10 mouse cellular contexts compared by ENCODE assay signal in the genomic region with DNA sequence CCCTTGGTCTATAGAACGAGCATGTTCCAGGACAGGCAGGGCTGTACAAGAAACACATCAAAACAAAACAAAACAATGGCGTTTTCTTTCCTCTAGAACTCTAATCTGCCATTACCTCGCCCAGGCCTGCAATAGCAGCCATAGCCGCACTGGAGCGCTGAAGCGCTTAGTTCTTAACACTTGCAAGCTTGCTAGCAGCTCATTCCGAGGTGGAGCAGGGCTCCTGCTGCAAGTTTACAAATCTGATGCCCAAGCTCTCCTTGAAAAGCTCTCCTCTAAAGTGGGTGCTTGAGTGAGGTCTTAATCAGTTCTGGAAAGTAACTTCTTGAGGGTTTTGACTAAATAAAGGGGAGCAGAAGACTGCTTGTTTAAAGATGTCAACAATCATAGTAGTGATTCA.
A peak's percentile ranks its signal among the peaks of the same experiment; 100 is the strongest.
DNase-seq lines count a peak whose midpoint lies in the region; ATAC-seq and TF ChIP-seq lines count a peak whose summit lies in the region.
"Had no signal": no experiment of that assay in that cellular context is flagged by ENCODE, and none has a peak within 500 bp of the region (broad histone marks: within the 10 kb centered on the region; RNA-seq: fewer than 3 reads in every experiment).

No protein-coding gene starts in this region.

- intact Hi-C loops in left cerebral cortex, adult 2 months (cut with DNase I), result no loop called here

- H3K27me3 ChIP-seq in lung, embryonic 14.5 days (ENCODE audit: insufficient read depth, low read length), result no peaks in the 10 kb centered on the region
- H3K27me3 ChIP-seq: embryonic facial prominence, embryonic 13.5 days; neural tube, embryonic 13.5 days had no signal

- H3K4me3 ChIP-seq in left cerebral cortex, adult 2 months, result no peak overlapping the region
- no peak overlapping the region for H3K4me3 ChIP-seq in lung, embryonic 14.5 days (ENCODE audit: low read depth, low read length)
- H3K4me3 ChIP-seq: embryonic facial prominence, embryonic 13.5 days; neural tube, embryonic 13.5 days had no signal

- H3K9ac ChIP-seq in lung, embryonic 14.5 days, result no peak overlapping the region
- H3K9ac ChIP-seq: embryonic facial prominence, embryonic 13.5 days; neural tube, embryonic 13.5 days had no signal

- ATAC-seq in lung, embryonic 14.5 days (ENCODE audit: insufficient read depth), result no peak

- peak; percentile 65 for TF ChIP-seq CTCF in left cerebral cortex, adult 2 months (IDR thresholded peaks at IDR 0.05)
- peak; percentile 58 for TF ChIP-seq CTCF in lung, embryonic 14.5 days (IDR thresholded peaks at IDR 0.05; ENCODE audit: low read depth)

- DNase-seq in embryo, embryonic 10 days (ENCODE audit: low spot score), result peak; percentile 15
- no peak for DNase-seq in embryo, embryonic 9.5 days (ENCODE audit: extremely low spot score)
- peak in 1 of 2 experiments; percentile 43 for DNase-seq in left cerebral cortex, adult 2 months (ENCODE audit: extremely low spot score in 1 of 2, low spot score in 2 of 2)
- no peak for DNase-seq in left cerebral cortex, adult 8-10 months (ENCODE audit: low spot score in 2 of 2)
- DNase-seq in fibroblast of lung, adult 2 months (ENCODE audit: low read depth), result peak; percentile 29
- peak; percentile 72 for DNase-seq in lung, embryonic 14.5 days
- no peak for DNase-seq in ovary, postnatal 14 days (ENCODE audit: low spot score)
- no peak for DNase-seq in ovary, postnatal 10 days (ENCODE audit: low spot score)

- no peaks in the 10 kb centered on the region for H3K36me3 ChIP-seq in lung, embryonic 14.5 days (ENCODE audit: insufficient read depth)
- H3K36me3 ChIP-seq: embryonic facial prominence, embryonic 13.5 days; neural tube, embryonic 13.5 days had no signal

- no peaks in the 10 kb centered on the region for H3K4me1 ChIP-seq in lung, embryonic 14.5 days (ENCODE audit: insufficient read depth)
- H3K4me1 ChIP-seq: embryonic facial prominence, embryonic 13.5 days; neural tube, embryonic 13.5 days had no signal

- no peaks in the 10 kb centered on the region for H3K9me3 ChIP-seq in lung, embryonic 14.5 days (ENCODE audit: low read depth, low read length)
- H3K9me3 ChIP-seq: embryonic facial prominence, embryonic 13.5 days; neural tube, embryonic 13.5 days had no signal

- H3K27ac ChIP-seq in left cerebral cortex, adult 2 months, result no peak overlapping the region
- no peak overlapping the region for H3K27ac ChIP-seq in lung, embryonic 14.5 days (ENCODE audit: low read depth)
- H3K27ac ChIP-seq: embryonic facial prominence, embryonic 13.5 days; neural tube, embryonic 13.5 days had no signal

- WGBS in lung, embryonic 14.5 days, result 49% methylated on average over 7 of the region's 7 CpGs

- no peak overlapping the region for H3K4me2 ChIP-seq in lung, embryonic 14.5 days
- H3K4me2 ChIP-seq: embryonic facial prominence, embryonic 13.5 days; neural tube, embryonic 13.5 days had no signal

Comparison
In these comparisons a context has a peak if more than half of its experiments do, and no peak if none do; other contexts are left out.
1. DNase-seq: peak in embryo, embryonic 10 days (single experiment), fibroblast of lung, adult 2 months (single experiment) and lung, embryonic 14.5 days (single experiment); none in embryo, embryonic 9.5 days (single experiment), left cerebral cortex, adult 8-10 months (0 of 2), ovary, postnatal 14 days (single experiment) and ovary, postnatal 10 days (single experiment).